Mouse (Mus musculus) forebrain, embryonic 16.5 days (tissue): ENCODE measurements around the gene Sppl3. TPM values are rescaled to one million over a fixed set of nuclear protein-coding genes. Genes with fewer than 3 reads are reported as not detected.

ENCODE experiments used
- ATAC-seq: fragments of 200-750 bp; cut with Nextera tagmentation; 2 replicates; pipeline ENCODE4 v1.8.0; 2017; ENCODE audit warnings: mild to moderate bottlenecking, moderate library complexity
- H3K27ac ChIP-seq: fragments of 300-500 bp; sonication (generic); 2 replicates; pipeline ENCODE4 v1.5.1; 2014; ENCODE audit warnings: low read length, control low read depth
- H3K27me3 ChIP-seq: fragments of 300-500 bp; sonication (generic); replicated peaks from 2 replicates; pipeline ENCODE4 v1.6.1; 2014; ENCODE audit warnings: low read length; ENCODE audit not compliant: control insufficient read depth, insufficient read depth
- H3K36me3 ChIP-seq: fragments of 300-500 bp; sonication (generic); 2 replicates; pipeline ENCODE4 v1.6.1; 2014; ENCODE audit not compliant: control insufficient read depth, insufficient read depth
- H3K4me1 ChIP-seq: fragments of 300-500 bp; sonication (generic); replicated peaks from 2 replicates; pipeline ENCODE4 v1.6.1; 2014; ENCODE audit warnings: low read length; ENCODE audit not compliant: control insufficient read depth, insufficient read depth
- H3K4me2 ChIP-seq: fragments of 300-500 bp; sonication (generic); 2 replicates; pipeline ENCODE4 v1.6.1; 2014; ENCODE audit warnings: mild to moderate bottlenecking, low read length, control low read depth
- H3K4me3 ChIP-seq: fragments of 300-500 bp; sonication (generic); replicated peaks from 2 replicates; pipeline ENCODE4 v1.5.1; 2014; ENCODE audit warnings: mild to moderate bottlenecking, low read length, control low read depth
- H3K9ac ChIP-seq: fragments of 300-500 bp; sonication (generic); replicated peaks from 2 replicates; pipeline ENCODE4 v1.6.1; 2014; ENCODE audit warnings: low read depth, low read length, control low read depth
- H3K9me3 ChIP-seq: fragments of 300-500 bp; sonication (generic); 2 replicates; pipeline ENCODE4 v1.6.1; 2016; ENCODE audit warnings: low read length; ENCODE audit not compliant: control insufficient read depth
- WGBS: fragments of 180-500 bp; shearing (Covaris S2); extraction: QIAGEN DNeasy Blood & Tissue Kit; methylation state at CpG from one replicate; pipeline ENCODE4 v1.1.7; 2014; 5-methylcytosine and 5-hydroxymethylcytosine counted together
- polyA plus RNA-seq: library from polyadenylated mRNA; unstranded; fragments of >200 nt; fragmentation: Nextera tagmentation; extraction: Ambion mirVana; gene quantifications from 2 replicates; pipeline ENCODE4 v1.2.1, GENCODE M21; 2015

Gene Sppl3
- polyA plus RNA-seq, 1 experiment from 2014 or later = 16.6 TPM

DNA sequence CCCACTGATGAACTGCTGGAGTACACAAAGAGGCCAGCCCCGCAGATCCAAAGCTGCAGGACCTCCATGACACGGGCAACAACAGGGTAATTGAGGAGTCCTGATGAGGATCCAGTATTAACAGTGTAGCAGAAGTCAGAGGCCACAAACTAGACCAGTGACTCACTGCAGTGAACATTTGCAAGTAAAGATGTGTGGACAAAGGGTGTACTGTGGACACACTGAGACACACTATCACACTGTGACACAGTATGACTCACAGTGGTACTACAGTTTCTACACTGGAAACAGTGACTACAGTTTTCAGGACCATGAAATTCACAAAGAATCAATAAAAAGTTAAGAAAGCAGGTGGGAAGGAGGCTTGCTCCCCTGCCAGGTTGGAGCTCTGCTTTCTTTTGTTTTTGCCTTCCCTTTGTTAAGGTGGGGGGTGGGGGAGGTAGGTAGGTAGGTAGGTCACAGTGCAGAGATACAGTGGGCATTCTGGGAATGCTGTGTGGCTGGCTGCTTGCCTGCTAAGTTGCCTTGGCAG lies 34.3 kb downstream of the Sppl3 start:
- no peak for ATAC-seq
- 83% methylated on average over 2 of the region's 2 CpGs for WGBS
- Histone ChIP-seq H3K9me3 (no peaks in the 10 kb centered on the region), H3K4me2 (no peak overlapping the region), H3K4me1 (no peaks in the 10 kb centered on the region), H3K4me3 (no peak overlapping the region), H3K9ac (no peak overlapping the region), H3K36me3 (no peaks in the 10 kb centered on the region), H3K27ac (no peak overlapping the region), H3K27me3 (no peaks in the 10 kb centered on the region)

DNA sequence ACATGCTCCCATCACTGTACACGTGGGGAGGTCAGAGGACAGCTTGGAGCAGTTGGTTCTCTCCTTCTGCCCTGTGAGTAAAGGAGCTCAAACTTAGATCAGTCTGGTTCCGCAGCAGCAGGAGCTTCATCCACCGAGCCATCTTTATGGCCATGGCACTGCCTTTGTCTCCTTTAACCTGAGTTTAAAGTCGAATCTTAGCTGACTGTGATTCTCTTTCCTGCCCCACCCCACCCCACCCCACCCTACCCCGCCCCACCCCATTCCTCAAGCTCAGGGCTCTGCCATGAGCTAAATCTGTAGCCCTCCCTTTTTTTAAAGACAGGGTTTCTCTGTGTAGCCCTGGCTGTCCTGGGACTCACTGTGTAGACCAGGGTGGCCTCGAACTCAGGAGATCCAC lies 38.8 kb downstream of the Sppl3 start:
- no peak for ATAC-seq
- Histone ChIP-seq H3K27me3 (no peaks in the 10 kb centered on the region), H3K36me3 (no peaks in the 10 kb centered on the region), H3K27ac (no peak overlapping the region), H3K4me3 (no peak overlapping the region), H3K4me1 (peaks cover 22% of the 10 kb centered on the region), H3K9me3 (no peaks in the 10 kb centered on the region), H3K9ac (no peak overlapping the region), H3K4me2 (no peak overlapping the region)
- WGBS = 94% methylated on average over 6 of the region's 6 CpGs

DNA sequence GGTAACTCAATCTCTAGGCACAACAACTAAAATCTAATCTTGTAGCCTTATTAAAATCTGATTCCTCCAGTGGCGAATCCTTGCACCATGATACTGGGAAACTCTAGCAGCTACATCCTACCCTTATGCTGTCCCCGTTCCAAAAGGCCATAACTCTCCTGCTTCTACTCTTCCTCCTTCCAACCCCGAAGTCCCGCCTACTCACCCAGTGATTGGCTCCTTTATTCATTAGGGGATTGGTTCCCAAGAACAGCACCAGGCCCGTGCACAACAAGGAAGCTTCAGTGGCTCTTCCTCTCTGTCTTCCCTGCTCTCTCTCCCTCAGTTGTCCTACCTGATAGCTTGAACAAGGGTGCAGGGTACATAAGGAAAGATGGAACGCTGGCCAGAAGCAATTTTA lies 39.8 kb downstream of the Sppl3 start:
- WGBS = 89% methylated on average over 6 of the region's 6 CpGs
- H3K9ac ChIP-seq = no peak overlapping the region
- H3K36me3 ChIP-seq = no peaks in the 10 kb centered on the region
- ATAC-seq = no peak
- H3K4me1 ChIP-seq = peaks cover 26% of the 10 kb centered on the region
- H3K27me3 ChIP-seq = no peaks in the 10 kb centered on the region
- H3K4me2 ChIP-seq = no peak overlapping the region
- H3K27ac ChIP-seq = no peak overlapping the region
- no peak overlapping the region for H3K4me3 ChIP-seq
- no peaks in the 10 kb centered on the region for H3K9me3 ChIP-seq

DNA sequence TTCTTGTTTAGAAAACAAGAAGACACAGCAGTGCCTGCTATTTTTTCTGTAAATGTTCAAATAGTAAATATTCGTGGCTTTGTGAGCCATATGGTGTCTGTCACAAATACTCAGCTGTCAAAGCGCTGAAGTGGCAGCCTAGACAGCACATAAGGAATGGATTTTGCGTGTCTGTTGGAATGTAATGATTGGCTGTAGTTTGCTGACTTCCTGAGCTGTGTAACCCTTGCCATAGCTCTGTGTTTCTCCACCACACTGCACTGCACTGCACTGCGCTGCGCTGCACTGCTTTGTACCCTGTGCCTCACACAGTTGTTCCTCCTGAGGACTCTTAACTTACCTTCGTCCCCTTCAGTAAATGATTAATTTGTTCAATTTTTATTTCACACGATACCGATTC lies 41.6 kb downstream of the Sppl3 start:
- ATAC-seq = peak; percentile 57
- no peaks in the 10 kb centered on the region for H3K9me3 ChIP-seq
- no peaks in the 10 kb centered on the region for H3K27me3 ChIP-seq
- no peak overlapping the region for H3K4me3 ChIP-seq
- H3K9ac ChIP-seq = no peak overlapping the region
- H3K27ac ChIP-seq = peak overlapping the region; percentile 23; the same call in 1 of the 2 replicates
- WGBS = 68% methylated on average over 8 of the region's 8 CpGs
- no peak overlapping the region for H3K4me2 ChIP-seq
- H3K36me3 ChIP-seq = no peaks in the 10 kb centered on the region
- H3K4me1 ChIP-seq = peaks cover 26% of the 10 kb centered on the region

DNA sequence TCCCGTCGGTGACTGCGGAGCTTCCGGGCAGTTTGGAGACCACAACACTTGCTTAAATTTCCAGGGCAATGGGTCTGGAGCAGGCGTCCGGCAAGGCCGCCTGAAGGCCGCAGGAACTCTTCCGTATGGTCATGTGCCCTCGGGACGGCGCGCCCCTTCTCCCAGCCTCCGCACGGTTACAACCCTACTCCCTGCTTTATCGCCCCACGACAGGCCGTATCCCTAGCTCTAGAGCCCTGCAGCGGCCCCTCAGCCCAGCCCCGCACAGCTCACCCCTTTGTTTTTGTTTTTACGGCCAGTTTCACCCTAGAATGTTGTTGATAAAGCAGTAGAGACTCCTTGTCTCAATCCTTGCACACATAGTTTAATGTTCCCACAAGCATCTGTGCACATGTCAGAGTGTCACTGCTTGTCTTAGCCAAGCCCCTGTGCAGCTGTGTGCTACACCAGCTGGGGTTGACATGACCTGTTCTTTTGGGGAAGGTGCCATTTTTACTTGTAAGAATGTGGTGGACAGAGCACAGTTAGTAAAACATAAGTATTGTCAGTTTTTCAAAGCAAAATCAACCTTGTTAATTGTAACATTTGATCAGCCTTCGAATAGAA lies 43.0 kb downstream of the Sppl3 start:
- no peak overlapping the region for H3K4me2 ChIP-seq
- WGBS = 90% methylated on average over 22 of the region's 22 CpGs
- ATAC-seq = no peak
- H3K27ac ChIP-seq = no peak overlapping the region
- no peak overlapping the region for H3K9ac ChIP-seq
- no peaks in the 10 kb centered on the region for H3K27me3 ChIP-seq
- no peaks in the 10 kb centered on the region for H3K36me3 ChIP-seq
- H3K9me3 ChIP-seq = no peaks in the 10 kb centered on the region
- H3K4me1 ChIP-seq = peaks cover 26% of the 10 kb centered on the region
- no peak overlapping the region for H3K4me3 ChIP-seq

DNA sequence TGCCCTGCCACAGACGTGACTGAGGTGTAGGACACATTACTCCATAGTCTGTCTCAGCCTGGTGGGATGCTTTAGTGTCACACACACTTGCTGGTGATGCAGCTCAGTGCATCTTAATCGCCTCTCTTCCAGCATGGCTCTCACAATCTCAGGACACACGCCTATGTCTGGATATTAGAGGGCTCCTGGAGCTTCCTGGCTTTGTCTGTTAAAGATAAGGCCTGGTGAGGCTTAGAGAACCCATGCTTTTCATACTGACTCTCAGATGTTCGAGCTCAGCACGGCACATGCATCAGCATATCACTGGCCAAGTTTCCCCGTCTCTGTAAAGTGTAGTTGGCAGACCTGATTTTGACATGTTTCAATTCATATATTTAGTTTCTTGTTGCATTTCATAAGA lies 44.5 kb downstream of the Sppl3 start:
- no peaks in the 10 kb centered on the region for H3K9me3 ChIP-seq
- H3K9ac ChIP-seq = no peak overlapping the region
- H3K36me3 ChIP-seq = no peaks in the 10 kb centered on the region
- no peak overlapping the region for H3K4me2 ChIP-seq
- peaks cover 26% of the 10 kb centered on the region for H3K4me1 ChIP-seq
- H3K27me3 ChIP-seq = no peaks in the 10 kb centered on the region
- WGBS = 78% methylated on average over 6 of the region's 6 CpGs
- no peak overlapping the region for H3K27ac ChIP-seq
- H3K4me3 ChIP-seq = no peak overlapping the region
- ATAC-seq = no peak

DNA sequence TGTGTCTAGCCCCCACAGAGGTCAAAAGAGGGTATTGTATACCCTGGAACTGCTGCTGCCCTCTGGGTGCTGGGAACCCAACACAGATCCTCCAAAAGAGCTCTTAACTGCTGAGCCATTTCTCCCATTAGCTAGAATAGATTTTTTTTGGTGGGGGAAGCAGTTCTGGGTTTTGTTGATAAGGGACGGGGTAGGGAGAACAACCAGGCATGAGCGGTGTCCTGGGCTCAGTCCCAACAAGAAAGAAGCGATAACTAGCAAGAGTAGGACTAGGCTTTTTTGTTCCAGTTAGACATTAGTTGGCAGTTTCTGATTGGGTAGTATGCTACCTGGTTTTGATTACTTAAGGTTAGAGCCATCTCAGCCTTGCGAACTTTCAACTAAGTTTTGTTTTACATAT lies 46.2 kb downstream of the Sppl3 start:
- Histone ChIP-seq H3K4me2 (no peak overlapping the region), H3K4me3 (no peak overlapping the region), H3K27ac (no peak overlapping the region), H3K9ac (no peak overlapping the region), H3K9me3 (no peaks in the 10 kb centered on the region), H3K4me1 (peaks cover 20% of the 10 kb centered on the region), H3K36me3 (peaks cover 2% of the 10 kb centered on the region; the same call in 1 of the 2 replicates), H3K27me3 (no peaks in the 10 kb centered on the region)
- WGBS = 99% methylated on average over 4 of the region's 4 CpGs
- no peak for ATAC-seq

DNA sequence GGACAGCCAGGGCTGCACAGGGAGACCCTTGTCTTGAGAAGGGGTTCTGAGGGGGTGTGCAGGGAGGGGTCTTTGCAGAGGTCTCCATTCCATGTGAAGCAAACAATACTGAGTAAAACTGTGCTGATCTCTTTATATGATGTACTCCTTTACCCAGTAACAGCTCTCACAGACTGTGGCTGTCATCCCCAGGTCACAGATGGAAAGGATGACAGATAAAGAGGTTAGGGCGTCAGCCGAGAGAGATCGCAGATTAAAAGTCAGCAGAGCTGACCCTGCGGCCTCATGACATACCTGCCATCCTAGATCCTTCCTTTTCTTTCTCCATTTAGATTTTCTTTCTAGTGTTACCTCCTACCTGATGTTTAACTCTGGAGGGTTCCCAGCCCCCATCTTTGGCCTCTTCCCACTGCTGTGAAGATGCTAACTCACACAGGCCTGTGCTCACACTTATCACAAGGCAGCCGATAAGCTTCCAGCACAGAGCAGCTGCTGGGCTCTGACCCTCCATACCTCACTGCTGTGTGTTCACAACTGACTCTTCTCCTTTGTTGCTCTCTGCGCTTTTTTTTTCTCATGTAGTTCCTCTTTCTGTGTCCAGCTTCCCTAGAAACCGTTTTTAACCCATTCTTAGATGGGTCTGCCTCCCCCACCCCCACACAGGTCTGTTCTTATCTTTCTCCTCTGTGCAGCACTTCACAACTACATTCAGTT lies 47.8 kb downstream of the Sppl3 start:
- no peak for ATAC-seq
- Histone ChIP-seq H3K4me3 (no peak overlapping the region), H3K36me3 (peaks cover 2% of the 10 kb centered on the region; the same call in 1 of the 2 replicates), H3K9me3 (no peaks in the 10 kb centered on the region), H3K9ac (no peak overlapping the region), H3K4me2 (no peak overlapping the region), H3K27me3 (no peaks in the 10 kb centered on the region), H3K4me1 (peaks cover 6% of the 10 kb centered on the region; the same call in 1 of the 2 replicates), H3K27ac (no peak overlapping the region)
- 86% methylated on average over 7 of the region's 7 CpGs for WGBS

DNA sequence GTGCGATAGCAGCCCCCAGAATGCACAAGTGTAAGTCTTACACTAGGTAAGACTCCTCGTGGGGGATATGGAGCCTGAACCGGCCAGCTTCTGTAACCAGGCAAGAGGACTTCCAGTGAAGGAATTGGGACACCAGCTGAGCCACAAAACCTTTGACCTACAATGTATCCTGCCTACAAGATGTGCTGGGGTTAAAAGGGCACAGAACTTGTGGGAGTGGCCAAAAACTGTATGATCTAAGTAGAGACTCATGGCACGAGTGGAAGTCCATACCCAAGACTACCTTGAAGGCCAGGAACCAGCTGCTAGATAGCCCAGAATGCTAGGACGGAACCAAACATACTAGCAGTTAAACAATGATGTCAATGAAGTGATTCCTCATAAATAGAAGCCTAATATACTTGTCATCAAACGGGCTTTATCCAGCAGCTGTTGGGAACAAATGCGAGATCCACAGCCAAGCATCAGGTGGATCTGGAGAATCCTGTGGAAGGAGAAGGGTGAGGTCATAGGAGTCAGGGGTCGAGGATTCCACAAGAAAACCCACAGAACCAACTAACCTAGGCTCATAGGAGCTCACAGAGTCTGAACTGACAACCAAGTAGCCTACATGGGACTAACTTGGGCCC lies 49.2 kb downstream of the Sppl3 start:
- Histone ChIP-seq H3K27me3 (no peaks in the 10 kb centered on the region), H3K9ac (no peak overlapping the region), H3K4me1 (0 out of 2 replicates have a peak, but pooled peaks cover 3% of the 10 kb centered on the region), H3K36me3 (peaks cover 2% of the 10 kb centered on the region; the same call in 1 of the 2 replicates), H3K27ac (no peak overlapping the region), H3K4me2 (no peak overlapping the region), H3K9me3 (no peaks in the 10 kb centered on the region), H3K4me3 (no peak overlapping the region)
- WGBS = 88% methylated on average over 8 of the region's 8 CpGs
- no peak for ATAC-seq
